Mouse (Mus musculus) megakaryocyte, embryonic 14.5 days (primary cell): ENCODE data around the gene Adgrl3.

Experiments used
- FLI1 ChIP-seq: IDR thresholded peaks from 2 replicates; pipeline ENCODE4 v1.6.1; 2012; ENCODE audit warnings: low read length, inconsistent platforms, mixed read lengths
- GATA1 ChIP-seq: IDR thresholded peaks from 3 replicates; pipeline ENCODE4 v1.6.1; 2012; ENCODE audit warnings: mixed read lengths, low read length, inconsistent platforms, borderline replicate concordance

DNA sequence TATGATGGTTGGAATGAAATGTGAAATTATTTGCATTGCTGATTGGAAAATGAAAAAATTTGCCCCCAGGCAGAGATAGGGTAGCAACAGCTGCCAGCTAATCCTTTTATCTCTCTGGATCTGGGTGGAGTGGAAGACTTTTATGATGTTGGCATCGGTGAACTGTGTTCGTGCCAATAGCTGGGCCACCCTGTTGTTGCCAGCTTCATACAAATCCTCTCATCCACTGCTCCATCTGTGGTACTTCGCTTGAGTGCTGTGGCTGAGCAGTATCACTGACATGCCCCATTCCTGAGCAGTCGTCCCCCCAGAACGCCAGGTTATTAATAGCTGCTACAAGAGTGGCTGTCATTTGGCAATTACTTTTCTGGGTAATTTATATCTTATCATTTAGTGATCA lies 590.3 kb downstream of the Adgrl3 start:
- no peak for TF ChIP-seq GATA1
- no peak for TF ChIP-seq FLI1
